Mouse (Mus musculus) spleen, embryonic (tissue): ENCODE measurements around the gene Nudt16.
"Not testable (repeated sequence)": the region's sequence is repeated elsewhere in the genome, so short reads cannot be mapped to it uniquely, and the experiment has no call there.

ENCODE experiments used
- CTCF ChIA-PET: fragments of 350-600 bp; sonication (Branson Sonifier 250); formaldehyde crosslinking; loops from one replicate; lab custom pipeline; 2022; lab: Charles Lee

Nudt16 gene

DNA sequence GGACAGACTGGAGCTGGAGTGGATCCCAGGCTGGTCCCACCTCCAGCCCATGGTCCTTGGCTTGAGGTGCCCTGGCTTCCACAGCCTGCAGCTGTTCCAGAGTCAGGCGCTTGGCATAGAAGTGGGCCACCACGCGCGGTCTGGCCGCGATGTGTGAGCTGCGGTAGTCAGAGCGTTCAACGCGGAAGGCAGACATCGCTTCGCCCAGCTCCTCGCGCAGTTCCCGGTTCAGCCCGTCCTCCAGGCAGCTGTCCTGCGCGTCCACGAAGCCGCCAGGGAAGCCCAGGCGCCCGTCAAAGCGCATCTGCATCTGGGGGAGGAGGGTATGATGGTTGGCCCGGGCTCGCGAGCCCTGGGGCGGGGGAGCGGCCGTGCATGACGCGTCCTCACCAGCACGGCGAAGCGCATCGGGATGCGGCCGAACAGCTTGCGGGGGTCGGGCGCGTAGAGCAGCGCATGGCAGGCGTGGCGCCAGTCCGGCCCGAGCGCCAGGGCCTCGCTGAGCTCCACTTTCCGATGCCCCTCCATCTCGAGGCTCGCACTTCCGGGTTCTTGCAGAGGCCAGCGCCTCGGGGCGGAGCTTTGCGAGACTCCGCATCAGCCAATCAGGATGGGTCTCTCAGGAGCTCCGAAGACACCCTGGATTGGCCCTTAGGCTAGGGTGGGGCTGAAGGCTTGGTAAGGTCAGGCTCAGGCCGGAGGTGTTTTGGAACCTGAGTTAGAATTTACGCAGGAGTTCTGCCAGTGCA, at the start of gene Nudt16:
Gene Nudt16, minus strand, starts transcription at position 572 of the 749 bp plus-strand sequence.
- CTCF ChIA-PET: interaction anchor here (0.6 kb wide), 1 partner anchor 1773 kb away, joined by 5 read pairs; no protein-coding TSS in a partner anchor

GRCm38 (mm10) chr9:105144992-105145391, 13.4 kb upstream of the Nudt16 start, which contains the start of gene 1700080E11Rik:
TSS of gene 1700080E11Rik (minus strand) at chr9:105145092.
- CTCF ChIA-PET: no interaction called here

- CTCF ChIA-PET: no interaction called here
Measured at GRCm38 (mm10) chr9:105139204-105139603, 7.6 kb upstream of the Nudt16 start.

DNA sequence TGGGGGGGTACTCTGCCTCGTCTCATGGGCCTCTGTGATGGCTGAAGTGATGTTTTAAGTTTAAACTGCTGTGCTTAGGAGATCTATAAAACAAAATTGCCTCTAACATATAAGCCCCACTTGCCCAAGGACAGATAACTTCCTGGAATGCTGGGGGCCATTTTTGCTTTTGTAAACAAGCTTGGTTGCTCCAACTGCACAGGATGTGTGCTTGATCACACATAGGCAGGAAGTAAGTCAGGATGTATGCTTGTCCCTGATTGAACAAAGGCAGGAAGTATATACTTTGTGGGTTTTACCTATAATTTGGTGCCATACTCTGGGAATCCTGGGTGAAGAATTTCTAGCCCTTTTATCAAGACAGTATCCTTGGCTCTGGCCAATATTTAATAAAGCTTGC, 4.8 kb upstream of the Nudt16 start:
- CTCF ChIA-PET: no interaction called here

GRCm38 (mm10) chr9:105134536-105134935, 2.9 kb upstream of the Nudt16 start:
- CTCF ChIA-PET: interaction anchor here (0.6 kb wide), 1 partner anchor 69 kb away, joined by 6 read pairs; no protein-coding TSS in a partner anchor

DNA sequence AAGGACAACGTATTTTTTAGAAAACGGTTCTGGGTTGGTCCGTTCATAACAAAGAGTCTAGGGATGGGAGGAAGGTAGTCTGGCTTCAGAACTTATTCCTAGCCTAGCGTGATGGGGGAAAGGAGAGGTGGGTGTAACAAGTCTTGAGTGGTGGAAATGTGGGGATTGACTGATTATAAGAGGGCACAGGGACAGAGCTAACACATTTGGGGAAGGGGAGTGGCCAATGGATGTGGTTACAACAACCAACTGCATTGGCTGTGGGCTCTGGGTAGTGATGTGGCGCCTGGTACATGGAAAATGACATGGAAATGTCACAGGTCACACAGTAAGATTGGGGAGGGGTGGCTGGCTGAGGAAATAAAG, 361 bp upstream of the Nudt16 start:
- CTCF ChIA-PET: interaction anchor here (0.6 kb wide), 1 partner anchor 1774 kb away, joined by 5 read pairs; no protein-coding TSS in a partner anchor

DNA sequence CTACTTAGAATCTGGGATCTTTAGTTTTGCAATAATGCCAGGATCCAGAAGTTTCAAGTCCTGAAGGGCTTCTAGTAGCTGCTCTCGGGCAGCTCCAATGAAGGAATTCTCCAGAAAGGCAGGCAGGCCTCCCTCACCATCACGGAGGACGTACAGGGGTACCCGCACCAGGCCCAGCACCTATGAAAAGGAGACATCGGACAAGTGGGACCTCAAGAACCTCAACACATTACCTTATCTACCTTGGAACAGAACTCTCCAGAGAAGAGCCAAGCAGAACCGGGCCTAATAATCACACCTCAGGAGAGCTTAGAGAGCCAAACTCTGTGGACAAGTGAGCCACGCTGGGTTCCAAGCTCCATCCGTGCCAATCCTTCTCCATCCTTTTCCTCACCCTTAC, 1.3 kb downstream of the Nudt16 start:
- CTCF ChIA-PET: no interaction called here

GRCm38 (mm10) chr9:105125206-105125605, 6.4 kb downstream of the Nudt16 start:
- CTCF ChIA-PET: not testable (repeated sequence)

DNA sequence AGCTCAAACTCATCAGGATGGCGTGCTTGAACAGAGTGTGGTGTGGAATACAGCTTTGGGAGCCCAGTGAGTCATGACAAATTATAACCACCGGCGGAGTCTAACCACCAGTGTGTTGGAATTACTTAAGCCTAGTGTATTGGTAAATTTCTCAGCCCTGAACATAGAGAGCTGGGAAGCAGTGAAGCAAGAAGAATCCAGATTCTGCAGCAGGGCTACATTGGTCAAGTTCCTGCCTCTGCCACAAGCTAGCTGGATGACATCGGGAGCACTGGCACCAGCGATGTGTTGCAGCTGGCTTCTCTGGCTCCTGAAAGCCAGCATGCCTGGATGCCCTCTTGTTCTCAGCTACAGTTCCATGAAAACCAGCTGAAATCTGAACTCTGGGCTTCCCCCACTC, 27.7 kb downstream of the Nudt16 start:
- CTCF ChIA-PET: interaction anchor here (0.6 kb wide), 1 partner anchor 104 kb away, joined by 5 read pairs; no protein-coding TSS in a partner anchor

GRCm38 (mm10) chr9:105101911-105102310, 29.7 kb downstream of the Nudt16 start:
- CTCF ChIA-PET: interaction anchor here (0.7 kb wide), 1 partner anchor 31 kb away, joined by 3 read pairs; no protein-coding TSS in a partner anchor

- CTCF ChIA-PET: no interaction called here
Measured at GRCm38 (mm10) chr9:105100807-105101570, 30.6 kb downstream of the Nudt16 start.

DNA sequence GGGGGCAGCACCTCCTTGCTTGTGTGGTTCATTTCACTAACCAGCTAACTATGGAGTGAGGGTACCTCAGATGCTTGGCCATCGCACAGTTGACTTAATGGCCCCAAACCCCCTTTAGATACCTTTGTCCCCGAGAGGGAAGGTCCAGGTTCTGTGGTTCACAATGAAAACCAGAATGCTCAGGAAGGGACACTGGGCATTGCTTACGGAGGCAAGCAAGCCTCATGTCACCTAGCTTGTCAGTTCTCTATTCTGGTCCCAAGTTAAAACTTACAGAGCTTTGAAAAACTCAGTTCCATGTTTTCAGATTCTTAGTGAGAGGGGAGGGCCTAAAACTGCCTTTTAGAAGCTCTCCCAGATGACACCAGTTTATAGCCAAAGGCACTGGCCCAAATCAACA, 51.4 kb downstream of the Nudt16 start:
- CTCF ChIA-PET: no interaction called here
